Mouse (Mus musculus): ENCODE measurements at regions not wholly inside any gene's neighbourhood (a gene's known extent, or its start where the extent isn't known, plus 50 kb on each side); places are given as distances from the start of the nearest gene placed in this dataset.

GRCm38 (mm10) chr3:41265399-41265798 is 182.6 kb upstream of the Pgrmc2 start:
- Histone ChIP-seq H3K9ac (ENCODE audit: low read depth, low read length) (no peak overlapping the region), H3K4me1 (ENCODE audit: control insufficient read depth, low read depth, low read length) (no peaks in the 10 kb centered on the region), H3K27me3 (ENCODE audit: control insufficient read depth, insufficient read depth, low read depth, low read length) (no peaks in the 10 kb centered on the region), H3K4me2 (ENCODE audit: low read depth, low read length) (no peak overlapping the region), H3K9me3 (replicated peaks; ENCODE audit: control insufficient read depth, low read length) (no peaks in the 10 kb centered on the region), H3K27ac (ENCODE audit: low read length) (no peak overlapping the region), H3K36me3 (ENCODE audit: control insufficient read depth, insufficient read depth) (no peaks in the 10 kb centered on the region), H3K4me3 (ENCODE audit: low read depth, low read length) (no peak overlapping the region)
- ATAC-seq (ENCODE audit: low read depth) = no peak
- WGBS (ENCODE audit: insufficient replicate concordance) = 66% methylated on average over 3 of the region's 3 CpGs

GRCm38 (mm10) chr3:41258291-41258690 is 175.4 kb upstream of the Pgrmc2 start:
- H3K4me3 ChIP-seq (ENCODE audit: low read depth, low read length) = no peak overlapping the region
- H3K27ac ChIP-seq (ENCODE audit: low read length) = no peak overlapping the region
- no peak overlapping the region for H3K4me2 ChIP-seq (ENCODE audit: low read depth, low read length)
- H3K36me3 ChIP-seq (ENCODE audit: control insufficient read depth, insufficient read depth) = no peaks in the 10 kb centered on the region
- no peaks in the 10 kb centered on the region for H3K27me3 ChIP-seq (ENCODE audit: control insufficient read depth, insufficient read depth, low read depth, low read length)
- H3K4me1 ChIP-seq (ENCODE audit: control insufficient read depth, low read depth, low read length) = no peaks in the 10 kb centered on the region
- H3K9ac ChIP-seq (ENCODE audit: low read depth, low read length) = no peak overlapping the region
- no peaks in the 10 kb centered on the region for H3K9me3 ChIP-seq (replicated peaks; ENCODE audit: control insufficient read depth, low read length)
- 56% methylated on average over 6 of the region's 6 CpGs for WGBS (ENCODE audit: insufficient replicate concordance)
- no peak for ATAC-seq (ENCODE audit: low read depth)

- H3K27me3 ChIP-seq (ENCODE audit: control insufficient read depth, insufficient read depth, low read depth, low read length) = no peaks in the 10 kb centered on the region
- H3K4me2 ChIP-seq (ENCODE audit: low read depth, low read length) = no peak overlapping the region
- ATAC-seq (ENCODE audit: low read depth) = no peak
- H3K9me3 ChIP-seq (replicated peaks; ENCODE audit: control insufficient read depth, low read length) = no peaks in the 10 kb centered on the region
- no peak overlapping the region for H3K27ac ChIP-seq (ENCODE audit: low read length)
- WGBS (ENCODE audit: insufficient replicate concordance) = 16% methylated on average over 2 of the region's 2 CpGs
- H3K36me3 ChIP-seq (ENCODE audit: control insufficient read depth, insufficient read depth) = no peaks in the 10 kb centered on the region
- H3K4me3 ChIP-seq (ENCODE audit: low read depth, low read length) = no peak overlapping the region
- no peak overlapping the region for H3K9ac ChIP-seq (ENCODE audit: low read depth, low read length)
- H3K4me1 ChIP-seq (ENCODE audit: control insufficient read depth, low read depth, low read length) = no peaks in the 10 kb centered on the region
Observed at GRCm38 (mm10) chr3:41244960-41245359, 162.1 kb upstream of the Pgrmc2 start.

GRCm38 (mm10) chr3:41241856-41242552 is 159.2 kb upstream of the Pgrmc2 start:
- Histone ChIP-seq H3K4me1 (ENCODE audit: control insufficient read depth, low read depth, low read length) (no peaks in the 10 kb centered on the region), H3K9ac (ENCODE audit: low read depth, low read length) (no peak overlapping the region), H3K36me3 (ENCODE audit: control insufficient read depth, insufficient read depth) (no peaks in the 10 kb centered on the region), H3K27me3 (ENCODE audit: control insufficient read depth, insufficient read depth, low read depth, low read length) (no peaks in the 10 kb centered on the region), H3K27ac (ENCODE audit: low read length) (no peak overlapping the region), H3K4me2 (ENCODE audit: low read depth, low read length) (no peak overlapping the region), H3K9me3 (replicated peaks; ENCODE audit: control insufficient read depth, low read length) (no peaks in the 10 kb centered on the region), H3K4me3 (ENCODE audit: low read depth, low read length) (no peak overlapping the region)
- ATAC-seq (ENCODE audit: low read depth) = no peak
- whole genome bisulfite sequencing (ENCODE audit: insufficient replicate concordance) = 56% methylated on average over 8 of the region's 8 CpGs

DNA sequence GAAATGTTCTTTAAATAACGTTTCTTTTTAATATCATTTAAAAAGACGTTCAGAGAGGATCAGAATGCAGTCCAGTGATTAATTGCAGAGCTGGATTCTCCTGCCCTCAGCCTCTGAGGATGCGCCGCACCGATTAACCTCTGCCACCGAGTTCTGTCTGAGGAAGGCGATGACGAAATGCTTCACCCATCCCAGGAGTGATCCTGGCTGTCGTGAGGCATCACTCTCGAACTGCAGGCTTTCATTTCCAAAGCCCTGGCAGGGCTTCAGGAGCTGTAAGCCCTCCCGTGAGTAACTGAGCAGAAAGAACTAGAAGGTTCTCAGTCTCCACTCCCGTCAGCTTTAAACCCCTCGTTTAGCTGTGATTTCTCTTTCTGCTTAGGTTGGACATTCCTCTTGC is 157.0 kb upstream of the Pgrmc2 start:
- no peak for ATAC-seq (ENCODE audit: low read depth)

GRCm38 (mm10) chr3:41239246-41239645 is 156.4 kb upstream of the Pgrmc2 start:
- no peak overlapping the region for H3K4me2 ChIP-seq (ENCODE audit: low read depth, low read length)
- WGBS (ENCODE audit: insufficient replicate concordance) = 67% methylated on average over 6 of the region's 6 CpGs
- no peaks in the 10 kb centered on the region for H3K36me3 ChIP-seq (ENCODE audit: control insufficient read depth, insufficient read depth)
- no peaks in the 10 kb centered on the region for H3K4me1 ChIP-seq (ENCODE audit: control insufficient read depth, low read depth, low read length)
- H3K9me3 ChIP-seq (replicated peaks; ENCODE audit: control insufficient read depth, low read length) = no peaks in the 10 kb centered on the region
- ATAC-seq (ENCODE audit: low read depth) = no peak
- H3K27ac ChIP-seq (ENCODE audit: low read length) = no peak overlapping the region
- H3K4me3 ChIP-seq (ENCODE audit: low read depth, low read length) = no peak overlapping the region
- no peaks in the 10 kb centered on the region for H3K27me3 ChIP-seq (ENCODE audit: control insufficient read depth, insufficient read depth, low read depth, low read length)
- H3K9ac ChIP-seq (ENCODE audit: low read depth, low read length) = no peak overlapping the region

More for the DNA sequence above, 157.0 kb upstream of the Pgrmc2 start:
- H3K9ac ChIP-seq (ENCODE audit: low read depth, low read length) = no peak overlapping the region
- no peak overlapping the region for H3K27ac ChIP-seq (ENCODE audit: low read length)
- no peaks in the 10 kb centered on the region for H3K27me3 ChIP-seq (ENCODE audit: control insufficient read depth, insufficient read depth, low read depth, low read length)
- H3K9me3 ChIP-seq (replicated peaks; ENCODE audit: control insufficient read depth, low read length) = no peaks in the 10 kb centered on the region
- H3K4me3 ChIP-seq (ENCODE audit: low read depth, low read length) = no peak overlapping the region
- WGBS (ENCODE audit: insufficient replicate concordance) = 64% methylated on average over 13 of the region's 13 CpGs
- H3K4me1 ChIP-seq (ENCODE audit: control insufficient read depth, low read depth, low read length) = no peaks in the 10 kb centered on the region
- H3K36me3 ChIP-seq (ENCODE audit: control insufficient read depth, insufficient read depth) = no peaks in the 10 kb centered on the region
- no peak overlapping the region for H3K4me2 ChIP-seq (ENCODE audit: low read depth, low read length)

DNA sequence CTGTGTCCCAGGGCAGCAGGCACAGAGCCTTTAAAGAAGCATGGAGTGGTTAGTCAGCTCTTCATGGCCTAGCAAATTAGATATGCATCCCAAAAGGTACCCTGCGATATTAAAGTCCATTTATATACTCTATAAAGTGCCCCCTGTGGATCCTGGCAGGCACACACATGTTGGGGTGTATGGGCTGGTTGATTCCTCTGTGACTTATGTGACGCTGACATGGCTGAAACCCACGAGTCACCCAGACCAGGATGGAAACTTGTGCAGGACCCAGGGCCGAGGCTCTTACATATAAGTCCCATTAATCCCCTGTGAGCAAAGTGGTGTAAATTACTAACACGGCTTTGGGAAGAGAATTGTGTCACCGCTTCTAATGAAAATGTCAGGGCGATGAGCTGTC is 155.2 kb upstream of the Pgrmc2 start:
- Histone ChIP-seq H3K4me1 (ENCODE audit: control insufficient read depth, low read depth, low read length) (no peaks in the 10 kb centered on the region), H3K27ac (ENCODE audit: low read length) (no peak overlapping the region), H3K9me3 (replicated peaks; ENCODE audit: control insufficient read depth, low read length) (no peaks in the 10 kb centered on the region), H3K4me2 (ENCODE audit: low read depth, low read length) (no peak overlapping the region), H3K27me3 (ENCODE audit: control insufficient read depth, insufficient read depth, low read depth, low read length) (no peaks in the 10 kb centered on the region), H3K36me3 (ENCODE audit: control insufficient read depth, insufficient read depth) (no peaks in the 10 kb centered on the region), H3K9ac (ENCODE audit: low read depth, low read length) (no peak overlapping the region), H3K4me3 (ENCODE audit: low read depth, low read length) (no peak overlapping the region)
- no peak for ATAC-seq (ENCODE audit: low read depth)
- WGBS (ENCODE audit: insufficient replicate concordance) = 64% methylated on average over 7 of the region's 7 CpGs

DNA sequence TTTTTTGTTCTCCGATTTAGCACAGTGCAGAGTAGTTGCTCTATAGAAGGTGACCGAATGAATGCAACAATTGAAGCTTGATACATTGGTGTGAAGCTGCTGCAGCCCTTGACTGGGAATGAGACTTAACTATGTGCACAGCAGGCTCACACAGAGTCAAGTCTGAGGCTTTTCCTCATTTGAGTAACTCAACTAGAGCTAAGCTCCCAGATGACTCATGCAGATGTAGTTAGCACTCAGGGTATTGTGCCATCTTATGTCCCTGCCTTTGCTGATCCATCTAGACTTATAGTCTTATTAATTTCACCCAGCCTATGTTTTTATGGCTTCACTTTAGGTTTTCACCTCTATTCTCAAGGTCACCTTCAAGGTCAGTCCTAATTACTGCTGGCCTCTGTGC is 152.8 kb upstream of the Pgrmc2 start:
- H3K4me3 ChIP-seq (ENCODE audit: low read depth, low read length) = no peak overlapping the region
- no peaks in the 10 kb centered on the region for H3K36me3 ChIP-seq (ENCODE audit: control insufficient read depth, insufficient read depth)
- H3K27me3 ChIP-seq (ENCODE audit: control insufficient read depth, insufficient read depth, low read depth, low read length) = no peaks in the 10 kb centered on the region
- no peaks in the 10 kb centered on the region for H3K4me1 ChIP-seq (ENCODE audit: control insufficient read depth, low read depth, low read length)
- H3K9me3 ChIP-seq (replicated peaks; ENCODE audit: control insufficient read depth, low read length) = no peaks in the 10 kb centered on the region
- 67% methylated on average over 2 of the region's 2 CpGs for WGBS (ENCODE audit: insufficient replicate concordance)
- ATAC-seq (ENCODE audit: low read depth) = no peak
- H3K4me2 ChIP-seq (ENCODE audit: low read depth, low read length) = no peak overlapping the region
- H3K9ac ChIP-seq (ENCODE audit: low read depth, low read length) = no peak overlapping the region
- H3K27ac ChIP-seq (ENCODE audit: low read length) = no peak overlapping the region

- H3K9me3 ChIP-seq (replicated peaks; ENCODE audit: control insufficient read depth, low read length) = no peaks in the 10 kb centered on the region
- H3K27me3 ChIP-seq (ENCODE audit: control insufficient read depth, insufficient read depth, low read depth, low read length) = no peaks in the 10 kb centered on the region
- no peaks in the 10 kb centered on the region for H3K36me3 ChIP-seq (ENCODE audit: control insufficient read depth, insufficient read depth)
- no peak overlapping the region for H3K27ac ChIP-seq (ENCODE audit: low read length)
- no peaks in the 10 kb centered on the region for H3K4me1 ChIP-seq (ENCODE audit: control insufficient read depth, low read depth, low read length)
- H3K9ac ChIP-seq (ENCODE audit: low read depth, low read length) = no peak overlapping the region
- ATAC-seq (ENCODE audit: low read depth) = no peak
- 39% methylated on average over 9 of the region's 9 CpGs for WGBS (ENCODE audit: insufficient replicate concordance)
- H3K4me3 ChIP-seq (ENCODE audit: low read depth, low read length) = no peak overlapping the region
- no peak overlapping the region for H3K4me2 ChIP-seq (ENCODE audit: low read depth, low read length)
Observed at GRCm38 (mm10) chr3:41234994-41235393, 152.1 kb upstream of the Pgrmc2 start.

All from liver, embryonic 16.5 days (tissue).